Mouse (Mus musculus) forebrain, embryonic 10.5 days (tissue): Measurements from ENCODE around the gene Kcnt2. TPM values are rescaled to one million over a fixed set of nuclear protein-coding genes. Genes with fewer than 3 reads are reported as not detected.

Source experiments
- DNase-seq: peaks from one replicate; pipeline ENCODE4 v3.0.0-alpha.2; 2017; ENCODE audit warnings: low spot score; ENCODE audit errors: extremely low spot score
- H3K27ac ChIP-seq: fragments of 300-500 bp; sonication (generic); 2 replicates; pipeline ENCODE4 v1.5.1; 2016; ENCODE audit warnings: mild to moderate bottlenecking
- H3K27me3 ChIP-seq: fragments of 300-500 bp; sonication (generic); 2 replicates; pipeline ENCODE4 v1.6.1; 2016; ENCODE audit warnings: mild to moderate bottlenecking; ENCODE audit not compliant: poor library complexity, severe bottlenecking
- H3K36me3 ChIP-seq: fragments of 300-500 bp; sonication (generic); replicated peaks from 2 replicates; pipeline ENCODE4 v1.6.1; 2016; ENCODE audit warnings: mild to moderate bottlenecking, moderate library complexity
- H3K4me1 ChIP-seq: fragments of 300-500 bp; sonication (generic); 2 replicates; pipeline ENCODE4 v1.6.1; 2016
- H3K4me3 ChIP-seq: fragments of 300-500 bp; sonication (generic); 2 replicates; pipeline ENCODE4 v1.5.1; 2016; ENCODE audit warnings: mild to moderate bottlenecking, moderate library complexity
- H3K9me3 ChIP-seq: fragments of 300-500 bp; sonication (generic); 2 replicates; pipeline ENCODE4 v1.6.1; 2016; ENCODE audit warnings: mild to moderate bottlenecking, moderate library complexity
- WGBS: fragments of 180-500 bp; shearing (Covaris S2); methylation state at CpG from one replicate; pipeline ENCODE4 v1.1.7; 2016; 5-methylcytosine and 5-hydroxymethylcytosine counted together
- polyA plus RNA-seq: library from polyadenylated mRNA; unstranded; fragments of >200 nt; fragmentation: Nextera tagmentation; extraction: Ambion mirVana; gene quantifications from 2 replicates; pipeline ENCODE4 v1.2.1, GENCODE M21; 2016

Kcnt2 gene
- 1.0 and 1.1 TPM in 2 replicates for polyA plus RNA-seq

- WGBS: under 1% methylated on average over 21 of the region's 21 CpGs
- Histone ChIP-seq H3K4me1 (peaks cover 14% of the 10 kb centered on the region), H3K27ac (peak within 1 kb of the TSS; percentile 81), H3K9me3 (no peaks in the 10 kb centered on the region), H3K4me3 (peak within 1 kb of the TSS; percentile 68), H3K27me3 (no peaks in the 10 kb centered on the region), H3K36me3 (no peaks in the 10 kb centered on the region)
- DNase-seq: peak; percentile 22
Measured at GRCm38 (mm10) chr1:140245876-140246597, at the start of gene Kcnt2. Gene Kcnt2, plus strand, starts transcription at chr1:140246158.

- 72% methylated on average over 2 of the region's 2 CpGs for WGBS
- no peak overlapping the region for H3K27ac ChIP-seq
- no peak for DNase-seq
- no peaks in the 10 kb centered on the region for H3K4me1 ChIP-seq
- no peaks in the 10 kb centered on the region for H3K27me3 ChIP-seq
- H3K36me3 ChIP-seq: no peaks in the 10 kb centered on the region
- H3K9me3 ChIP-seq: peaks cover under 1% of the 10 kb centered on the region; the same call in 1 of the 2 replicates
- H3K4me3 ChIP-seq: no peak overlapping the region
Measured at GRCm38 (mm10) chr1:140205329-140205728, 40.6 kb upstream of the Kcnt2 start.

DNA sequence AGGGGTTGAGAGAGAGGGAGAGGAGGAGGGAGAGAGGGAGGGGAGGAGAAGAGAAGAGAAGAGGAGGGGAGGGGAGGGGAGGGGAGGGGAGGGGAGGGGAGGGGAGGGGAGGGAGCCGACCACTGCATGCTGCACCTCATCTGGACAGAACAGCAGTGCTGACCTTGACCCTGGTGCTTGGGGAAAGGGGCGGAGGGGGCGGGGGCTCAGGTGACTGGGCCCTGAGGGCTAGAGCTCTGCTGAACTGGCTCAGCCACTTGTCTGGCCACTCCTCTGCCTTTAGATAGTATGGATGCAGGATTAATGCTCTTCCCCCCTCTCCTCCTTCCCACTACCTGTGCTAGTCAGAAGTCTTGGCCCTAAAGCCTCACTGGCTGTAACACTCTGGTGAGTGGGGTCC, 20.7 kb upstream of the Kcnt2 start:
- Histone ChIP-seq H3K4me1 (no peaks in the 10 kb centered on the region), H3K36me3 (no peaks in the 10 kb centered on the region), H3K27ac (no peak overlapping the region), H3K27me3 (no peaks in the 10 kb centered on the region), H3K4me3 (no peak overlapping the region), H3K9me3 (no peaks in the 10 kb centered on the region)
- no peak for DNase-seq
- WGBS: 45% methylated on average over 3 of the region's 3 CpGs

DNA sequence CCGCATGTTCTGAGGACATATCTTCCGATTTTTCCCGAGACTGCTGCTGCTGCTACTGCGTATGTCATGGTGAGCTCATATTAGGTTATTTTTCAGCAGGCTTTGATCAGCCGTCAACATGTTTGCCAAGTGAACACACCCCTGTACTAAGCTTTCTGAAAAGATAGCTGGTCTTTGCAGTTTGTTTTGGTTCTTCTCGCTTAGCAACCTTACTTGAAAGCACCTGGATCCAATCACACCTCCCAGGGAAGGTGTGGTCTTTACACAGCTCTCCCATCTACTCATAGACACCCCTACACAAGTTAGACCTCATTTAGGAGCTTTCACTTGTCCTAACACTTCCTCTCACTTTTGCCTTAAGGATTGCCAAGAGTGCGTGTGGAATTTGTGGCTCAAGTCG, 19.3 kb upstream of the Kcnt2 start:
- DNase-seq: no peak
- 87% methylated on average over 8 of the region's 8 CpGs for WGBS
- Histone ChIP-seq H3K4me3 (no peak overlapping the region), H3K36me3 (no peaks in the 10 kb centered on the region), H3K27ac (no peak overlapping the region), H3K9me3 (no peaks in the 10 kb centered on the region), H3K4me1 (no peaks in the 10 kb centered on the region), H3K27me3 (no peaks in the 10 kb centered on the region)

- H3K27me3 ChIP-seq: no peaks in the 10 kb centered on the region
- 0% methylated on average over 17 of the region's 17 CpGs for WGBS
- H3K9me3 ChIP-seq: no peaks in the 10 kb centered on the region
- H3K4me3 ChIP-seq: peak overlapping the region; percentile 68
- peak overlapping the region; percentile 81 for H3K27ac ChIP-seq
- peak; percentile 86 for DNase-seq
- H3K4me1 ChIP-seq: peaks cover 14% of the 10 kb centered on the region
- H3K36me3 ChIP-seq: no peaks in the 10 kb centered on the region
Measured at GRCm38 (mm10) chr1:140245465-140245864, 493 bp upstream of the Kcnt2 start.

DNA sequence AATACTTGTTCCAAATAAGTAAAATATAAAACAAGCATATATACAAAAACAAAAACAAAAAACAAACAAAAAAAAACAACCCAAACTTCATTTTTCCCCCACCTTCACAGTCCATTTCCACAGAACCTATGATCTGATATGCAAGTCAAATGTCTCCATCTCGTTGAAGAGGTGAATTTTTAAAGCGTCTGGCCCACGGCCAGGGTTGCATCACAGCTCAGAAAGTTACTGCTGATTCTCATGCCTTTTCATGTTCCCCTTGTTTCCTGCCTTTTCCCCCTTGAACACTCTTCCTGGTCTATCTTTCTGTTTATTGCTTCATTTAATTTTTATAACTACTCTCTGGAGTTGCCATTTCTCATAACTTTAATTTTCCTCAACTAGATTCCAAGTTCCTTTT, 18.7 kb downstream of the Kcnt2 start:
- Histone ChIP-seq H3K4me1 (peaks cover 8% of the 10 kb centered on the region; the same call in 1 of the 2 replicates), H3K9me3 (no peaks in the 10 kb centered on the region), H3K27ac (no peak overlapping the region), H3K36me3 (no peaks in the 10 kb centered on the region), H3K27me3 (no peaks in the 10 kb centered on the region), H3K4me3 (no peak overlapping the region)
- WGBS: 88% methylated on average over 3 of the region's 3 CpGs
- no peak for DNase-seq

- DNase-seq: no peak
- Histone ChIP-seq H3K27ac (no peak overlapping the region), H3K9me3 (no peaks in the 10 kb centered on the region), H3K4me3 (no peak overlapping the region), H3K36me3 (no peaks in the 10 kb centered on the region), H3K27me3 (no peaks in the 10 kb centered on the region), H3K4me1 (peaks cover 8% of the 10 kb centered on the region; the same call in 1 of the 2 replicates)
- 85% methylated on average over 5 of the region's 5 CpGs for whole genome bisulfite sequencing
Measured at GRCm38 (mm10) chr1:140266047-140266446, 20.1 kb downstream of the Kcnt2 start.

- Histone ChIP-seq H3K4me3 (no peak overlapping the region), H3K9me3 (no peaks in the 10 kb centered on the region), H3K4me1 (peaks cover 8% of the 10 kb centered on the region; the same call in 1 of the 2 replicates), H3K27me3 (no peaks in the 10 kb centered on the region), H3K36me3 (no peaks in the 10 kb centered on the region), H3K27ac (no peak overlapping the region)
- 72% methylated on average over 8 of the region's 8 CpGs for whole genome bisulfite sequencing
- no peak for DNase-seq
Measured at GRCm38 (mm10) chr1:140266643-140267286, 20.8 kb downstream of the Kcnt2 start.

DNA sequence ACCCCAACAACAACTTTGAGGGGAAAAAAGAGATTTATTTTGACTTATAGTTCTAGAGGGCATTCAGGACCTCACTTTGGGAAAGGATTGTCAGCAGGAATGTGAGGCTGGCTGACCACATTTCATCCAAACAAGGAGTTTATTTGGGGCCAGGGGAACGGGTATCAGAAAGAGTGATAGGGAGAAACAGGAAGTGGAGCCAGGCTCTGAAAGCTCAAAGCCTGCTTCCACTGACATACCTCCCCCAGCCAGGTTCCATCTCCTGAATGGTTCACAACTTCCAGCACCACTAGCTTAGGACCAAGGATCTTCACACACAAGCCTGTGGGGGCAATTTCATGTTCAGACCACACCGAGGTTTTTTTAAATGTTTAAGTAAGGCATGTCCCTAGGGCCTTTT, 21.3 kb downstream of the Kcnt2 start:
- 53% methylated on average over 2 of the region's 2 CpGs for WGBS
- Histone ChIP-seq H3K4me1 (peaks cover 8% of the 10 kb centered on the region; the same call in 1 of the 2 replicates), H3K9me3 (no peaks in the 10 kb centered on the region), H3K27me3 (no peaks in the 10 kb centered on the region), H3K4me3 (no peak overlapping the region), H3K36me3 (no peaks in the 10 kb centered on the region), H3K27ac (no peak overlapping the region)
- no peak for DNase-seq

- no peak for DNase-seq
- 92% methylated on average over 3 of the region's 3 CpGs for WGBS
- H3K4me1 ChIP-seq: no peaks in the 10 kb centered on the region
- no peak overlapping the region for H3K4me3 ChIP-seq
- no peak overlapping the region for H3K27ac ChIP-seq
- H3K36me3 ChIP-seq: no peaks in the 10 kb centered on the region
- no peaks in the 10 kb centered on the region for H3K27me3 ChIP-seq
- no peaks in the 10 kb centered on the region for H3K9me3 ChIP-seq
Measured at GRCm38 (mm10) chr1:140273624-140274023, 27.7 kb downstream of the Kcnt2 start.

DNA sequence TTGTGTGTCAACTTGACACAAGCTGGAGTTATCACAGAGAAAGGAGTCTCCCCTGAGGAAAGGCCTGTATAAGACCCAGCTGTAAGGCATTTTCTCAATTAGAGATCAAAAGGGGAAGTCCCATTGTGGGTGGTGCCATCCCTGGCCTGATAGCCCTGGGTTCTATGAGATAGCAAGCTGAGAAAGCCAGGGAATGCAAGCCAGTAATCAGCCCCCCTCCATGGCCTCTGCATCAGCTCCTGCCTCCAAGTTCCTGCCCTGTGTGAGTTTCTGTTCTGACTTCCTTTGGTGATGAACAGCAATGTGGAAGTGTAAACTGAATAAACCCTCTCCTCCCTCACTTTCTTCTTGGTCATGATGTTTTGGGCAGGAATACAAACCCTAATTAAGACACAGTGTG, 29.9 kb downstream of the Kcnt2 start:
- Histone ChIP-seq H3K27ac (no peak overlapping the region), H3K4me3 (no peak overlapping the region), H3K36me3 (no peaks in the 10 kb centered on the region), H3K27me3 (no peaks in the 10 kb centered on the region), H3K4me1 (no peaks in the 10 kb centered on the region), H3K9me3 (no peaks in the 10 kb centered on the region)
- no peak for DNase-seq

- Histone ChIP-seq H3K4me1 (no peaks in the 10 kb centered on the region), H3K36me3 (no peaks in the 10 kb centered on the region), H3K4me3 (no peak overlapping the region), H3K27ac (no peak overlapping the region), H3K27me3 (no peaks in the 10 kb centered on the region), H3K9me3 (no peaks in the 10 kb centered on the region)
- DNase-seq: no peak
- WGBS: 78% methylated on average over 3 of the region's 3 CpGs
Measured at GRCm38 (mm10) chr1:140293140-140293539, 47.2 kb downstream of the Kcnt2 start.

DNA sequence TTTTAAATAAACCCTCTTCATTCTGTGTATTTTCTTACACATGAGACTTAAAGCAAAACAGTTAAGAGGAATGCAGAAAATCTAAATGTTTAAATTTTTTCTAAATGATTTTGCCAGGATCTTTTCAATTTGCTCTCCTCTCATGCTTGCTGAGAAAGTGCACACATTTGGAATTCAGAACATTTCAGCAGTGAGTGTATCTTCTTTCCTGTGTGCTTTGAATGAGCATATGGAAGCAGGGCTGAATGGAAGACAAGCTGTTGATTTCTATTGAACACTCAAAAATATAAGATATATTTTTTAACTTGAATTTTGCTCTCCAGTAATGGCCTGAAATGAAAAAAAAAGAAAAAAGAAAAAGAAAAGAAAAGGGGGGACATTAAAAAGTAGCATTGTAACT, 49.5 kb downstream of the Kcnt2 start:
- no peaks in the 10 kb centered on the region for H3K9me3 ChIP-seq
- no peaks in the 10 kb centered on the region for H3K36me3 ChIP-seq
- no peaks in the 10 kb centered on the region for H3K4me1 ChIP-seq
- H3K4me3 ChIP-seq: no peak overlapping the region
- no peaks in the 10 kb centered on the region for H3K27me3 ChIP-seq
- no peak overlapping the region for H3K27ac ChIP-seq
- DNase-seq: no peak
